Mouse (Mus musculus) heart, embryonic 10.5 days (tissue): ENCODE data around the gene Fer. TPM values are rescaled to one million over a fixed set of nuclear protein-coding genes. Genes with fewer than 3 reads are reported as not detected.

Experiments used
- DNase-seq: peaks from one replicate; pipeline ENCODE4 v3.0.0-alpha.2; 2017; ENCODE audit warnings: low spot score
- H3K27ac ChIP-seq: fragments of 300-500 bp; sonication (generic); 2 replicates; pipeline ENCODE4 v1.5.1; 2016; ENCODE audit warnings: mild to moderate bottlenecking
- H3K27me3 ChIP-seq: fragments of 300-500 bp; sonication (generic); 2 replicates; pipeline ENCODE4 v1.6.1; 2016; ENCODE audit warnings: mild to moderate bottlenecking; ENCODE audit not compliant: poor library complexity, insufficient read depth, severe bottlenecking
- H3K36me3 ChIP-seq: fragments of 300-500 bp; sonication (generic); 2 replicates; pipeline ENCODE4 v1.6.1; 2016; ENCODE audit warnings: mild to moderate bottlenecking, moderate library complexity
- H3K4me1 ChIP-seq: fragments of 300-500 bp; sonication (generic); 2 replicates; pipeline ENCODE4 v1.6.1; 2016; ENCODE audit warnings: mild to moderate bottlenecking
- H3K4me3 ChIP-seq: fragments of 300-500 bp; sonication (generic); 2 replicates; pipeline ENCODE4 v1.5.1; 2016; ENCODE audit warnings: mild to moderate bottlenecking, moderate library complexity
- H3K9me3 ChIP-seq: fragments of 300-500 bp; sonication (generic); 2 replicates; pipeline ENCODE4 v1.6.1; 2016; ENCODE audit warnings: mild to moderate bottlenecking, moderate library complexity
- WGBS: fragments of 180-500 bp; shearing (Covaris S2); methylation state at CpG from one replicate; pipeline ENCODE4 v1.1.7; 2016; 5-methylcytosine and 5-hydroxymethylcytosine counted together
- polyA plus RNA-seq: library from polyadenylated mRNA; unstranded; fragments of >200 nt; fragmentation: Nextera tagmentation; extraction: Ambion mirVana; gene quantifications from 2 replicates; pipeline ENCODE4 v1.2.1, GENCODE M21; 2016

Fer gene
- polyA plus RNA-seq, 1 experiment from 2014 or later, result 28.1 TPM

DNA sequence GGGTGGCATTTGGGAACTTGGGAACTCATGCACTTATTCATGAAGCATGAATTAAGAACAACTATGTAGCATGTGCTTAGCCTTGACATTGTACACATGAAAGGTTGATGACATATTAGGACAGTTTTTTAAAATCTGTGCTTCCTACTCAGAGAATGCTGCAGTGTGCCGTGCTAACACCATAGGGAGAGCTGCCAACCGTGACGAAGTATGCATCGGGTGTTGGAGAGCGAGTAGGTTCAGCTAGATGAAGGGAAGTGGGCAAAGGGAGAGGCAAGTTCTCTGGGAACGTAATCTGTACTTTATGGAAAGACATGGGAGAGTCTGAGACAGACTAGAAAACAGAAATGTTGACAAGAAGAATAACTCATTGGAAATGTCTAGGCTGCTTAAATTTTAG, 253.9 kb downstream of the Fer start:
- 89% methylated on average over 6 of the region's 6 CpGs for WGBS
- no peak for DNase-seq
- no peak overlapping the region for H3K4me3 ChIP-seq
- H3K27ac ChIP-seq, result no peak overlapping the region
- no peaks in the 10 kb centered on the region for H3K27me3 ChIP-seq
- no peaks in the 10 kb centered on the region for H3K9me3 ChIP-seq
- H3K36me3 ChIP-seq, result no peaks in the 10 kb centered on the region
- 0 out of 2 replicates have a peak, but pooled peaks cover 2% of the 10 kb centered on the region for H3K4me1 ChIP-seq

DNA sequence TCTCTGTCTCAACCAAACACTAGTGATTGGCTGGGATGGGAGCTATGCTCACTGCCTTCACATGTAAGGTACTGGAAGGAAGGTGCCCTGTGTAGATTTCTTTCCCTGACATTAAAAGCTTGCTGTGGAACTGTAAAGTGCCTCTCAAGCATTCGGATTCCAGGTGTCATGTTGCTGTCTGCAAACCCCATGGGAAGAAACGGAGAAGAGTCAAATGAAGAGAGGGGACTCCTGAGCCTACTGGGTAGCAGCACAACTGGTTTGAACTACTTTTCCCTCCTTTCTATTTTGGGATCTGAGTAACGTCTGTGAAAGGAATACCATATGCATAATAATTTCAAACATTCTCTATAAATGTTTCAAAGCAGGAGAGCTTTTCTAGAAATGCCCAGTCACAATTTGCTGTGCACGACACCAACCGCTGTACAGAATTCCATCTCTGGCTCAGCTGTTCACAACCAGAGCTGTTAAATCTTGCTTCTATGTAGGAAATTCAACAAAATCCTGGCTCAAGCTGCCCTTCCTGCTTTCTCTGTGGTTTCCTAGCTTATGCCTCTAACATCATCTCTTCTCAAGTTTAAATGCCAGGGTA, 256.9 kb downstream of the Fer start:
- Histone ChIP-seq H3K36me3 (no peaks in the 10 kb centered on the region), H3K27ac (no peak overlapping the region), H3K4me1 (no peaks in the 10 kb centered on the region), H3K9me3 (no peaks in the 10 kb centered on the region), H3K27me3 (no peaks in the 10 kb centered on the region), H3K4me3 (no peak overlapping the region)
- 69% methylated on average over 5 of the region's 5 CpGs for WGBS
- no peak for DNase-seq

- DNase-seq, result no peak
- Histone ChIP-seq H3K27me3 (no peaks in the 10 kb centered on the region), H3K9me3 (no peaks in the 10 kb centered on the region), H3K27ac (no peak overlapping the region), H3K36me3 (no peaks in the 10 kb centered on the region), H3K4me1 (no peaks in the 10 kb centered on the region), H3K4me3 (no peak overlapping the region)
- WGBS, result 89% methylated on average over 11 of the region's 11 CpGs
Observed at GRCm38 (mm10) chr17:64122556-64122955, 259.7 kb downstream of the Fer start.

- no peaks in the 10 kb centered on the region for H3K9me3 ChIP-seq
- no peak overlapping the region for H3K4me3 ChIP-seq
- no peak overlapping the region for H3K27ac ChIP-seq
- no peak for DNase-seq
- 74% methylated on average over 3 of the region's 3 CpGs for WGBS
- H3K27me3 ChIP-seq, result no peaks in the 10 kb centered on the region
- H3K36me3 ChIP-seq, result no peaks in the 10 kb centered on the region
- no peaks in the 10 kb centered on the region for H3K4me1 ChIP-seq
Observed at GRCm38 (mm10) chr17:64123732-64124131, 260.9 kb downstream of the Fer start.

- no peaks in the 10 kb centered on the region for H3K36me3 ChIP-seq
- DNase-seq, result no peak
- H3K4me1 ChIP-seq, result peaks cover 10% of the 10 kb centered on the region; the same call in 1 of the 2 replicates
- H3K27ac ChIP-seq, result no peak overlapping the region
- no peaks in the 10 kb centered on the region for H3K9me3 ChIP-seq
- H3K4me3 ChIP-seq, result no peak overlapping the region
- 87% methylated on average over 5 of the region's 5 CpGs for WGBS
- H3K27me3 ChIP-seq, result no peaks in the 10 kb centered on the region
Observed at GRCm38 (mm10) chr17:64126904-64127303, 264.0 kb downstream of the Fer start.

DNA sequence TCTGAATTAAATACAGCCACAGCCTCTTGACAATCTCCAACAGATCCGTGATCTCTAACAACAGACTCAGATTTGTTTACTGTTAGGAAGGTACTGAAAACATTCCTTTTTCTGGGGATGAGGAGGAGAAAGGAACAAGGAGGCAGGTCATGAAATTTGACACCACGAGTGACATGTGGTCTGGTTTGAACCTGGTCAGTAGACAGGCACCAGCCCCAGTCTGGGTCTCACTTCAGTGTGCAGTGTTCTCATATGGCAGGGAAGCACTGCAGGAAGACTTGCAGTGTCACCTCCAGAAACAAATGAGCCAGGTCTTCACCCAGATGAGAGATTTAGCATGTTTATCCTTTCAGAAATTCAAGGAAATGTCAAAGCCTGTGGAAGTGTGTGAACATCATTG, 266.9 kb downstream of the Fer start:
- Histone ChIP-seq H3K36me3 (no peaks in the 10 kb centered on the region), H3K4me3 (no peak overlapping the region), H3K9me3 (no peaks in the 10 kb centered on the region), H3K4me1 (peaks cover 15% of the 10 kb centered on the region), H3K27ac (no peak overlapping the region), H3K27me3 (no peaks in the 10 kb centered on the region)
- 44% methylated on average over 2 of the region's 2 CpGs for WGBS
- DNase-seq, result no peak

GRCm38 (mm10) chr17:64130356-64130755, 267.5 kb downstream of the Fer start:
- H3K36me3 ChIP-seq, result no peaks in the 10 kb centered on the region
- no peak for DNase-seq
- 73% methylated on average over 3 of the region's 3 CpGs for WGBS
- H3K4me1 ChIP-seq, result peaks cover 15% of the 10 kb centered on the region
- H3K27ac ChIP-seq, result no peak overlapping the region
- H3K9me3 ChIP-seq, result no peaks in the 10 kb centered on the region
- no peaks in the 10 kb centered on the region for H3K27me3 ChIP-seq
- no peak overlapping the region for H3K4me3 ChIP-seq

GRCm38 (mm10) chr17:64132183-64132582, 269.3 kb downstream of the Fer start:
- Histone ChIP-seq H3K9me3 (no peaks in the 10 kb centered on the region), H3K36me3 (no peaks in the 10 kb centered on the region), H3K4me1 (peaks cover 15% of the 10 kb centered on the region), H3K27me3 (no peaks in the 10 kb centered on the region), H3K27ac (no peak overlapping the region), H3K4me3 (no peak overlapping the region)
- DNase-seq, result no peak
- WGBS, result 65% methylated on average over 6 of the region's 6 CpGs

GRCm38 (mm10) chr17:64135941-64136650, 273.2 kb downstream of the Fer start:
- Histone ChIP-seq H3K27ac (no peak overlapping the region), H3K4me1 (peaks cover 17% of the 10 kb centered on the region), H3K27me3 (no peaks in the 10 kb centered on the region), H3K4me3 (no peak overlapping the region), H3K9me3 (no peaks in the 10 kb centered on the region), H3K36me3 (peaks cover 9% of the 10 kb centered on the region; the same call in 1 of the 2 replicates)
- no peak for DNase-seq
- WGBS, result 63% methylated on average over 8 of the region's 8 CpGs

DNA sequence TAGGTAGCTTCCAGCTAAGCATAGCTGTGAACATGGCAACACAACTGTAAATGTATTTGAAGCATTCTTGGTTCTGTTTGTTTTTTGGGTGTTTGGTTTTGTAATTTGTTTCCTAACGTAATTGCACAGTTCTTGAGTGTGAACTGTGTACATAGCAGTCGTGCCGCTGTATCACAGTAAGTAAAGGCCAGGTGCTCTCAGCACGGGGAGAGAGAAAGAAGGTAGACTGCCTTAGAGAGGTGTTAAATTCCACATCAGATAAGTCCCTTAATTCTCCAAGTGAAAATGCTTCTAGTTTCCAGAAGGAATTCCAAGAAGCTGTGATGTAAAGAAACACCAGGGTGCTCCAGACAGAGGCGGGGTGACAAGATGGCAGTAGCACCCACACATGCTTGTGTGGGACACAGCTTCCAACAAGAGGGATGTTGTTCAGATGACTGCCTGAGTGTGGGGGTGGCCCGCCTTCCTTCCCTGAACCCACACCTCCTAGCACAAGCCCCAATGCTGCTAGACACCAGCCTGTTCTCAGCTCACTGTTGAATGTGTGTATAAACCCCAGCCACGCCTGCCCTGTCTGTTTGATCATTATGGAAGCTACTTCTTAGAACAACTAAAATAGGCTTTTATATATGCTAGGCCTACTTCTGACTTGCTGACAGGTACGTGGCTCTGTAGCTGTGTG, 275.3 kb downstream of the Fer start:
- no peaks in the 10 kb centered on the region for H3K9me3 ChIP-seq
- 76% methylated on average over 8 of the region's 8 CpGs for whole genome bisulfite sequencing
- H3K4me1 ChIP-seq, result peaks cover 20% of the 10 kb centered on the region
- peaks cover 9% of the 10 kb centered on the region; the same call in 1 of the 2 replicates for H3K36me3 ChIP-seq
- no peak overlapping the region for H3K4me3 ChIP-seq
- H3K27ac ChIP-seq, result no peak overlapping the region
- no peak for DNase-seq
- no peaks in the 10 kb centered on the region for H3K27me3 ChIP-seq

DNA sequence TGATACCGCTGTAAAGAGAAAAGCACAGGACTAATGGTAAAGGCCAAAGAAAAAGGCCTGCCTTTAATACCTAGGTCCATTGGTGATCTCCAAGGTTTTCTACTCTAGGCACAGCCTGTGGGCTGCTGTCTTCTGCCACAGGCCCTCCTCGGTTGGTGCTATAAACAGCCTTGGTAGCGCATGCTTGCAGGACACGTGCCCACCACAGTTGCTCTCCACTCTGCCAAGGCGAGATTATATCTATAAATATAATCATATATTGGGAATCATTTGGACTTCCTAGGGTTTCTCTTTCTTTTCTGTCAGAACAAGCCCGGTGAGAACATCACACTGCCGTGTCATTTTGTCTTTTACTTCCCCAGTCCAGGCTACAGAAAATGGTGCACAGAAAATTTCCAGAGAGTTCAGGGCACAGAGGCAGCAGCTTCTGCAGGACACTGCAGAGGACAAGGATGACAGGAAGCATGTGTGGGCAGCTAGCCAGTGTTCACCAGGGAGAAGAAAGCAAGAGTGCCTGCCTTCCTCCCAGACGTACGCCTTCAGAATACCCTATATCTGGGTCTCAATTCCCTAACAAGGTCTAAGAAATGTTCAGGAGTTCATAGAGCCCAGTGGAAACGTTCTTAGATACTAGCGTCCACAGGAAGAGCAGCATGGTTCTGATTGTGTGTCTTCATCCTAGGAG, 276.5 kb downstream of the Fer start:
- H3K4me3 ChIP-seq, result no peak overlapping the region
- peaks cover 9% of the 10 kb centered on the region; the same call in 1 of the 2 replicates for H3K36me3 ChIP-seq
- no peaks in the 10 kb centered on the region for H3K27me3 ChIP-seq
- H3K27ac ChIP-seq, result no peak overlapping the region
- WGBS, result 87% methylated on average over 11 of the region's 11 CpGs
- no peak for DNase-seq
- H3K4me1 ChIP-seq, result peaks cover 20% of the 10 kb centered on the region
- no peaks in the 10 kb centered on the region for H3K9me3 ChIP-seq

DNA sequence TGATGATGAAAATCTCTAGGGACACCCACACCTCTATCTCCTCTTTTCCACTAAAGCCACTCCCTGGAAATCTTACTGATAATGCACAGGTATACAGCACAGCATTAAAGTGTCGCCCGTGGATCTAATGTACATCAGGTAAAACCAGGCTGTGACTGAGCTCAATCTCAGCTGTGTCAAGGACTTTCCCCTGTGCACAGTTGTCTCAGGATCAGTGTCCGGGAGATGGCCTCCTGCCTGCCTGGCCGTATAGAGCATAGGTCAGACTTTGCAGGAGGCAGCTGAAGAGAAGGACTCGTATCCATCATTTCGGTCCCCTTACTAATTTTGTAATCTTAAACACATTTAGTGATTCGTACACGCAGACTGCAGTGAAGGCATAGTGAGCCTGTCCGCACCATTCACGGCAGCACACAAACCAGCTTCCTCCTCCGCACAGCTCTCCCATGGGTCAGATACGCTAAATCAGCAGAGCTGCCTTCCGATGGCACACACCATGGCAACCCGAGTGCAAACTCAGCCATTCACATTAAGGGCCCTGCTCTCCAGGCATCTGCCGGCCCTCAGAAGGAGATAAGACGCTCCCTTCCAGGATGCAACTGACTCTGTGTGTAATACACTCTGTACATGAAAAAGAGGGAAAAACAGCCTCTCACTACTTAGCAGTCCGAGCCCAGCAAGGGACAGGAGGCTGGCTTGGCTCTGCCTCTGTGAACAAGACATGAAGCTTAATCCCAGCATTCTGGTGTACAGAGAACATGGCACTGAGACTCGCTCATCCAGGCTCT, 277.4 kb downstream of the Fer start:
- DNase-seq, result peak; percentile 79
- H3K4me1 ChIP-seq, result peaks cover 20% of the 10 kb centered on the region
- no peak overlapping the region for H3K27ac ChIP-seq
- H3K36me3 ChIP-seq, result peaks cover 9% of the 10 kb centered on the region; the same call in 1 of the 2 replicates
- WGBS, result 71% methylated on average over 18 of the region's 18 CpGs
- H3K27me3 ChIP-seq, result no peaks in the 10 kb centered on the region
- no peak overlapping the region for H3K4me3 ChIP-seq
- no peaks in the 10 kb centered on the region for H3K9me3 ChIP-seq
